Mouse (Mus musculus): ENCODE results near the gene Dlx2. TPM values are rescaled to one million over a fixed set of nuclear protein-coding genes. Genes with fewer than 3 reads are reported as not detected.

Gene Dlx2
- polyA plus RNA-seq, 1 experiment from 2014 or later: 4.7 TPM

GRCm38 (mm10) chr2:71551704-71552103 is 5.2 kb upstream of the Dlx2 start:
- no peak overlapping the region for H3K9ac ChIP-seq (ENCODE audit: low read length)
- peaks cover 2% of the 10 kb centered on the region; the same call in 1 of the 2 replicates for H3K4me1 ChIP-seq (ENCODE audit: control insufficient read depth, insufficient read depth, low read length)
- DNase-seq (ENCODE audit: low spot score, missing footprints) (peak; percentile 86), ATAC-seq (ENCODE audit: low FRiP score) (no peak)
- no peaks in the 10 kb centered on the region for H3K36me3 ChIP-seq (ENCODE audit: control insufficient read depth, insufficient read depth, low read length)
- H3K4me2 ChIP-seq: peak overlapping the region; percentile 22; the same call in 1 of the 2 replicates
- H3K27ac ChIP-seq (ENCODE audit: low read depth, low read length): no peak overlapping the region
- WGBS: 1% methylated on average over 18 of the region's 18 CpGs
- H3K4me3 ChIP-seq (ENCODE audit: low read depth, low read length): no peak overlapping the region
- no peaks in the 10 kb centered on the region for H3K9me3 ChIP-seq (ENCODE audit: control insufficient read depth, low read length)
- peaks cover 50% of the 10 kb centered on the region for H3K27me3 ChIP-seq (ENCODE audit: control insufficient read depth, insufficient read depth, low read length)

GRCm38 (mm10) chr2:71550330-71550729 is 3.8 kb upstream of the Dlx2 start:
- H3K36me3 ChIP-seq (ENCODE audit: control insufficient read depth, insufficient read depth, low read length): no peaks in the 10 kb centered on the region
- H3K9me3 ChIP-seq (ENCODE audit: control insufficient read depth, low read length): no peaks in the 10 kb centered on the region
- H3K27ac ChIP-seq (ENCODE audit: low read depth, low read length): no peak overlapping the region
- WGBS: 21% methylated on average over 3 of the region's 3 CpGs
- no peak for ATAC-seq (ENCODE audit: low FRiP score)
- H3K27me3 ChIP-seq (ENCODE audit: control insufficient read depth, insufficient read depth, low read length): peaks cover 64% of the 10 kb centered on the region
- peaks cover 12% of the 10 kb centered on the region for H3K4me1 ChIP-seq (ENCODE audit: control insufficient read depth, insufficient read depth, low read length)
- no peak overlapping the region for H3K4me2 ChIP-seq
- H3K4me3 ChIP-seq (ENCODE audit: low read depth, low read length): no peak overlapping the region
- no peak for DNase-seq (ENCODE audit: low spot score, missing footprints)
- no peak overlapping the region for H3K9ac ChIP-seq (ENCODE audit: low read length)

GRCm38 (mm10) chr2:71547829-71548228 is 1.3 kb upstream of the Dlx2 start:
- ATAC-seq (ENCODE audit: low FRiP score): no peak
- WGBS: 1% methylated on average over 8 of the region's 8 CpGs
- peak; percentile 98 for DNase-seq (ENCODE audit: low spot score, missing footprints)
- Histone ChIP-seq H3K9me3 (ENCODE audit: control insufficient read depth, low read length) (no peaks in the 10 kb centered on the region), H3K9ac (ENCODE audit: low read length) (no peak overlapping the region), H3K27me3 (ENCODE audit: control insufficient read depth, insufficient read depth, low read length) (peaks cover 85% of the 10 kb centered on the region), H3K4me2 (no peak overlapping the region), H3K4me3 (ENCODE audit: low read depth, low read length) (no peak overlapping the region), H3K4me1 (ENCODE audit: control insufficient read depth, insufficient read depth, low read length) (peaks cover 21% of the 10 kb centered on the region), H3K36me3 (ENCODE audit: control insufficient read depth, insufficient read depth, low read length) (no peaks in the 10 kb centered on the region), H3K27ac (ENCODE audit: low read depth, low read length) (no peak overlapping the region)

GRCm38 (mm10) chr2:71545882-71546639 is 493 bp downstream of the Dlx2 start:
- Histone ChIP-seq H3K36me3 (ENCODE audit: control insufficient read depth, insufficient read depth, low read length) (no peaks in the 10 kb centered on the region), H3K27ac (ENCODE audit: low read depth, low read length) (peak overlapping the region; percentile 3; the same call in 1 of the 2 replicates), H3K9ac (ENCODE audit: low read length) (peak overlapping the region; percentile 30), H3K4me1 (ENCODE audit: control insufficient read depth, insufficient read depth, low read length) (peaks cover 27% of the 10 kb centered on the region), H3K27me3 (ENCODE audit: control insufficient read depth, insufficient read depth, low read length) (peaks cover 89% of the 10 kb centered on the region), H3K9me3 (ENCODE audit: control insufficient read depth, low read length) (no peaks in the 10 kb centered on the region), H3K4me2 (peak overlapping the region; percentile 63), H3K4me3 (ENCODE audit: low read depth, low read length) (peak overlapping the region; percentile 37)
- under 1% methylated on average over 59 of the region's 59 CpGs for WGBS
- ATAC-seq (ENCODE audit: low FRiP score): peak; percentile 69
- peak; percentile 97 for DNase-seq (ENCODE audit: low spot score, missing footprints)

- Histone ChIP-seq H3K27ac (ENCODE audit: low read depth, low read length) (no peak overlapping the region), H3K9ac (ENCODE audit: low read length) (peak overlapping the region; percentile 30)
These were observed 1.1 kb downstream of the Dlx2 start for GRCm38 (mm10) chr2:71545401-71545881.

GRCm38 (mm10) chr2:71544391-71545285 is 1.9 kb downstream of the Dlx2 start:
- H3K4me2 ChIP-seq: peak overlapping the region; percentile 17; the same call in 1 of the 2 replicates
- ATAC-seq (ENCODE audit: low FRiP score): no peak
- under 1% methylated on average over 61 of the region's 61 CpGs for WGBS

More at GRCm38 (mm10) chr2:71545401-71545881, 1.1 kb downstream of the Dlx2 start:
- DNase-seq (ENCODE audit: low spot score, missing footprints) (peak; percentile 97), ATAC-seq (ENCODE audit: low FRiP score) (no peak)
- H3K27me3 ChIP-seq (ENCODE audit: control insufficient read depth, insufficient read depth, low read length): peaks cover 91% of the 10 kb centered on the region
- H3K36me3 ChIP-seq (ENCODE audit: control insufficient read depth, insufficient read depth, low read length): no peaks in the 10 kb centered on the region
- peak overlapping the region; percentile 37 for H3K4me3 ChIP-seq (ENCODE audit: low read depth, low read length)
- peaks cover 33% of the 10 kb centered on the region for H3K4me1 ChIP-seq (ENCODE audit: control insufficient read depth, insufficient read depth, low read length)
- H3K4me2 ChIP-seq: peak overlapping the region; percentile 63
- under 1% methylated on average over 32 of the region's 32 CpGs for WGBS
- H3K9me3 ChIP-seq (ENCODE audit: control insufficient read depth, low read length): no peaks in the 10 kb centered on the region

GRCm38 (mm10) chr2:71543948-71544347 is 2.6 kb downstream of the Dlx2 start:
- WGBS: under 1% methylated on average over 20 of the region's 20 CpGs
- no peak for DNase-seq (ENCODE audit: low spot score, missing footprints)
- Histone ChIP-seq H3K4me1 (ENCODE audit: control insufficient read depth, insufficient read depth, low read length) (peaks cover 33% of the 10 kb centered on the region), H3K36me3 (ENCODE audit: control insufficient read depth, insufficient read depth, low read length) (no peaks in the 10 kb centered on the region), H3K9ac (ENCODE audit: low read length) (no peak overlapping the region), H3K27ac (ENCODE audit: low read depth, low read length) (no peak overlapping the region), H3K27me3 (ENCODE audit: control insufficient read depth, insufficient read depth, low read length) (peaks cover 91% of the 10 kb centered on the region), H3K4me3 (ENCODE audit: low read depth, low read length) (peak overlapping the region; percentile 18), H3K4me2 (0 out of 2 replicates have a peak overlapping the region, but pooled peaks have one; percentile 17), H3K9me3 (ENCODE audit: control insufficient read depth, low read length) (no peaks in the 10 kb centered on the region)
- no peak for ATAC-seq (ENCODE audit: low FRiP score)

More at GRCm38 (mm10) chr2:71544391-71545285, 1.9 kb downstream of the Dlx2 start:
- Histone ChIP-seq H3K4me1 (ENCODE audit: control insufficient read depth, insufficient read depth, low read length) (peaks cover 33% of the 10 kb centered on the region), H3K9ac (ENCODE audit: low read length) (0 out of 2 replicates have a peak overlapping the region, but pooled peaks have one; percentile 16), H3K9me3 (ENCODE audit: control insufficient read depth, low read length) (no peaks in the 10 kb centered on the region), H3K36me3 (ENCODE audit: control insufficient read depth, insufficient read depth, low read length) (no peaks in the 10 kb centered on the region), H3K27ac (ENCODE audit: low read depth, low read length) (no peak overlapping the region), H3K27me3 (ENCODE audit: control insufficient read depth, insufficient read depth, low read length) (peaks cover 91% of the 10 kb centered on the region), H3K4me3 (ENCODE audit: low read depth, low read length) (peak overlapping the region; percentile 37)
- DNase-seq (ENCODE audit: low spot score, missing footprints): peak; percentile 98

GRCm38 (mm10) chr2:71543531-71543930 is 3.0 kb downstream of the Dlx2 start:
- WGBS: under 1% methylated on average over 9 of the region's 9 CpGs
- peaks cover 91% of the 10 kb centered on the region for H3K27me3 ChIP-seq (ENCODE audit: control insufficient read depth, insufficient read depth, low read length)
- H3K4me2 ChIP-seq: no peak overlapping the region
- no peaks in the 10 kb centered on the region for H3K36me3 ChIP-seq (ENCODE audit: control insufficient read depth, insufficient read depth, low read length)
- no peak overlapping the region for H3K27ac ChIP-seq (ENCODE audit: low read depth, low read length)
- DNase-seq (ENCODE audit: low spot score, missing footprints) (peak; percentile 92), ATAC-seq (ENCODE audit: low FRiP score) (no peak)
- no peak overlapping the region for H3K4me3 ChIP-seq (ENCODE audit: low read depth, low read length)
- H3K4me1 ChIP-seq (ENCODE audit: control insufficient read depth, insufficient read depth, low read length): peaks cover 33% of the 10 kb centered on the region
- H3K9ac ChIP-seq (ENCODE audit: low read length): no peak overlapping the region
- H3K9me3 ChIP-seq (ENCODE audit: control insufficient read depth, low read length): no peaks in the 10 kb centered on the region

Data from midbrain, embryonic 11.5 days (tissue).